Comparison of ENCODE assay signal across 9 mouse cellular contexts in the genomic region with DNA sequence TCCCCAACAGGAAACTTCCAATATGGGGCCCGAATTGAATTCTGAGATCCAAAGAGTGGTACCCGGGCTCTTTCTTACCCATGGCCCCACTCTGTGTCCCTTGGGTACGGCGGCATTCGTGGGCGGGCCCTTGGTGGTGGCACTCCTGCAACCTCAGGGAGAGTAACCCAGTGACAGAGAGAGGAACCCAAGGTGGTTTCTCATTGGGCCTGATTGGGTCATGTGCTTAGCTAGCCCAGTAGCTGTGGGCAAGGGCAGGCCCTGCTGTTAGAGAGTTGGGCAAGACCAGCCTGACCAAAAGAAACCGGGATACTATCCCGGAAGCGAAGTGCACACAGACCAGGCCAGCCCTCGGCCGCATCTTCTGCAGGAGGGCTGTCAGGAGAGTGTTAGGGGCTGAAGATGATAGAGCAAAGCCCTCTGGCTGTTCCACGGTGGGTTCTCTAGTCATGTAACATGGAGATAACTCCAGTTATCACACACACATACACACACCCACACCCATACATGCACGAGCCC. TPM values are rescaled to one million over a fixed set of nuclear protein-coding genes. Genes with fewer than 3 reads are reported as not detected.
DNase-seq lines count a peak whose midpoint lies in the region; ATAC-seq and TF ChIP-seq lines count a peak whose summit lies in the region.
"Had no signal": no experiment of that assay in that cellular context is flagged by ENCODE, and none has a peak within 500 bp of the region (broad histone marks: within the 10 kb centered on the region; RNA-seq: fewer than 3 reads in every experiment).

No protein-coding gene starts in this region.

- no peaks in the 10 kb centered on the region for H3K27me3 ChIP-seq in kidney, adult 2 months (replicated peaks; ENCODE audit: control insufficient read depth, insufficient read depth, low read length)
- no peaks in the 10 kb centered on the region for H3K27me3 ChIP-seq in lung, embryonic 15.5 days

- peak; percentile 60 for ATAC-seq in lung, embryonic 15.5 days (ENCODE audit: borderline replicate concordance, extremely low read depth, low FRiP score, low TSS enrichment)

- no peaks in the 10 kb centered on the region for H3K36me3 ChIP-seq in kidney, adult 2 months (ENCODE audit: control insufficient read depth, insufficient read depth, low read length)
- peaks cover 4% of the 10 kb centered on the region; the same call in 1 of the 2 replicates for H3K36me3 ChIP-seq in lung, embryonic 15.5 days

- peaks cover 17% of the 10 kb centered on the region; the same call in 1 of the 2 replicates for H3K4me1 ChIP-seq in kidney, adult 2 months (ENCODE audit: control insufficient read depth, insufficient read depth, low read length)
- peaks cover 40% of the 10 kb centered on the region for H3K4me1 ChIP-seq in lung, embryonic 15.5 days

- no peak overlapping the region for H3K9ac ChIP-seq in lung, embryonic 15.5 days

- no peak overlapping the region for H3K27ac ChIP-seq in layer of hippocampus, adult 2 months
- peak overlapping the region; percentile 52; the same call in 1 of the 2 replicates for H3K27ac ChIP-seq in kidney, adult 2 months (ENCODE audit: insufficient read depth, low read depth, low read length)
- H3K27ac ChIP-seq in lung, embryonic 15.5 days: peak overlapping the region; percentile 76

- TF ChIP-seq POLR2A in kidney, adult 2 months (IDR thresholded peaks at IDR 0.05; ENCODE audit: low read depth, low read length): no peak

- peak in 1 of 2 experiments; percentile 34 for DNase-seq in layer of hippocampus, adult 2 months (ENCODE audit: low spot score in 2 of 2)
- DNase-seq in layer of hippocampus, adult 8-10 months (ENCODE audit: low spot score in 2 of 2): no peak
- DNase-seq in embryo, embryonic 9.5 days (ENCODE audit: extremely low spot score): peak; percentile 60
- peak; percentile 72 to 86 for DNase-seq in heart, adult 9 months (ENCODE audit: low spot score in 2 of 2)
- DNase-seq in kidney, adult 2 months: peak; percentile 90
- peak; percentile 61 for DNase-seq in ovary, adult 18-20 months (ENCODE audit: low spot score)
- DNase-seq in left cerebral cortex, adult 18-20 months (ENCODE audit: low spot score in 2 of 2): no peak

- 13% methylated on average over 13 of the region's 13 CpGs for WGBS in kidney, adult 2 months
- 12% methylated on average over 13 of the region's 13 CpGs for WGBS in lung, embryonic 15.5 days

- TF ChIP-seq CTCF in layer of hippocampus, adult 2 months (conservative IDR thresholded peaks at IDR 0.05): no peak
- no peak for TF ChIP-seq CTCF in kidney, adult 2 months (conservative IDR thresholded peaks at IDR 0.05; ENCODE audit: insufficient read depth, insufficient read length, low read depth, low read length)

- peak overlapping the region; percentile 43 for H3K4me2 ChIP-seq in lung, embryonic 15.5 days

- peak overlapping the region; percentile 20; the same call in 1 of the 2 replicates for H3K4me3 ChIP-seq in layer of hippocampus, adult 2 months
- peak overlapping the region; percentile 32 for H3K4me3 ChIP-seq in kidney, adult 2 months (ENCODE audit: insufficient read depth, low read depth, low read length)
- H3K4me3 ChIP-seq in lung, embryonic 15.5 days: peak overlapping the region; percentile 15

- no peaks in the 10 kb centered on the region for H3K9me3 ChIP-seq in lung, embryonic 15.5 days
- H3K9me3 ChIP-seq: G1E had no signal

RNA-seq across cellular contexts. Expression of a gene that starts 36.7 kb away (rescaled TPM):
- 10 to 100 TPM; 90.5 to 96.3 TPM for total RNA-seq in layer of hippocampus, adult 2 months (2021)
- 10 to 100 TPM; 69.9 to 88.6 (median 84.4) TPM for total RNA-seq in layer of hippocampus, adult 8-10 months (2022)
- 14.9 and 15.8 TPM in 2 replicates for polyA plus RNA-seq in kidney, adult 2 months (2012; rRNA removed)
- 9.3 and 10.0 TPM in 2 replicates for polyA plus RNA-seq in lung, embryonic 15.5 days (2015; fragmentation: Nextera tagmentation; extraction: Ambion mirVana)
- total RNA-seq in left cerebral cortex, adult 18-20 months (2021): 10 to 100 TPM; 73.0 to 78.9 TPM

RNA-seq across cellular contexts. Expression of a gene that starts 59.9 kb away (rescaled TPM):
- total RNA-seq in layer of hippocampus, adult 2 months (2021): 10 to 100 TPM; 29.4 to 34.4 TPM
- 10 to 100 TPM; 33.7 to 46.0 (median 35.0) TPM for total RNA-seq in layer of hippocampus, adult 8-10 months (2022)
- polyA plus RNA-seq in kidney, adult 2 months (2012; rRNA removed): 3.4 and 8.5 TPM in 2 replicates
- polyA plus RNA-seq in lung, embryonic 15.5 days (2015; fragmentation: Nextera tagmentation; extraction: Ambion mirVana): 16.7 and 19.5 TPM in 2 replicates
- 10 to 100 TPM; 36.4 to 37.0 TPM for total RNA-seq in left cerebral cortex, adult 18-20 months (2021)

Comparison
In these comparisons a context has a peak if more than half of its experiments do, and no peak if none do; other contexts are left out.
1. DNase-seq: peak in embryo, embryonic 9.5 days (single experiment), heart, adult 9 months (2 of 2), kidney, adult 2 months (single experiment) and ovary, adult 18-20 months (single experiment); none in layer of hippocampus, adult 8-10 months (0 of 2) and left cerebral cortex, adult 18-20 months (0 of 2).
2. Peak in every context shown above with its lines, with median percentiles within 50 percentile points of each other: H3K4me3 ChIP-seq.